Mouse (Mus musculus) stomach, embryonic 16.5 days (tissue): ENCODE results near the gene Mvp. TPM values are rescaled to one million over a fixed set of nuclear protein-coding genes. Genes with fewer than 3 reads are reported as not detected.

Source experiments
- ATAC-seq: fragments of 200-750 bp; cut with Nextera tagmentation; 2 replicates; pipeline ENCODE4 v1.8.0; 2017; ENCODE audit warnings: moderate number of reproducible peaks, moderate TSS enrichment; ENCODE audit not compliant: insufficient read depth, low FRiP score
- H3K27ac ChIP-seq: fragments of 300-500 bp; sonication (generic); 2 replicates; pipeline ENCODE4 v1.5.1; 2014; ENCODE audit warnings: low read length
- H3K27me3 ChIP-seq: fragments of 300-500 bp; sonication (generic); 2 replicates; pipeline ENCODE4 v1.6.1; 2014; ENCODE audit warnings: low read length, control low read depth, mixed read lengths; ENCODE audit not compliant: control insufficient read depth, insufficient read depth
- H3K36me3 ChIP-seq: fragments of 300-500 bp; sonication (generic); 2 replicates; pipeline ENCODE4 v1.6.1; 2014; ENCODE audit warnings: low read length; ENCODE audit not compliant: control insufficient read depth, insufficient read depth
- H3K4me1 ChIP-seq: fragments of 300-500 bp; sonication (generic); 2 replicates; pipeline ENCODE4 v1.6.1; 2014; ENCODE audit warnings: low read length, control low read depth, mixed read lengths; ENCODE audit not compliant: control insufficient read depth, insufficient read depth
- H3K4me2 ChIP-seq: fragments of 300-500 bp; sonication (generic); 2 replicates; pipeline ENCODE4 v1.6.1; 2014; ENCODE audit warnings: low read depth, low read length, mixed read lengths
- H3K4me3 ChIP-seq: fragments of 300-500 bp; sonication (generic); replicated peaks from 2 replicates; pipeline ENCODE4 v1.5.1; 2014; ENCODE audit warnings: mild to moderate bottlenecking, low read length
- H3K9ac ChIP-seq: fragments of 300-500 bp; sonication (generic); 2 replicates; pipeline ENCODE4 v1.6.1; 2014; ENCODE audit warnings: low read length
- H3K9me3 ChIP-seq: fragments of 300-500 bp; sonication (generic); replicated peaks from 2 replicates; pipeline ENCODE4 v1.6.1; 2016; ENCODE audit warnings: low read length, control low read depth; ENCODE audit not compliant: control insufficient read depth
- WGBS: fragments of 180-500 bp; shearing (Covaris S2); extraction: QIAGEN DNeasy Blood & Tissue Kit; methylation state at CpG from one replicate; pipeline ENCODE4 v1.1.7; 2014; 5-methylcytosine and 5-hydroxymethylcytosine counted together
- polyA plus RNA-seq: library from polyadenylated mRNA; unstranded; fragments of >200 nt; fragmentation: Nextera tagmentation; extraction: Ambion mirVana; gene quantifications from 2 replicates; pipeline ENCODE4 v1.2.1, GENCODE M21; 2015

Mvp gene
- polyA plus RNA-seq: 28.0 and 28.3 TPM in 2 replicates

- Histone ChIP-seq H3K27me3 (no peaks in the 10 kb centered on the region), H3K36me3 (peaks cover 8% of the 10 kb centered on the region; the same call in 1 of the 2 replicates), H3K27ac (peak within 1 kb of the TSS; percentile 70), H3K9ac (peak within 1 kb of the TSS; percentile 65), H3K4me3 (peak within 1 kb of the TSS; percentile 63), H3K9me3 (no peaks in the 10 kb centered on the region), H3K4me1 (peaks cover 46% of the 10 kb centered on the region), H3K4me2 (peak within 1 kb of the TSS; percentile 85)
- WGBS: 20% methylated on average over 11 of the region's 11 CpGs
- no peak for ATAC-seq
Observed at GRCm38 (mm10) chr7:127014320-127014719, at the start of gene Mvp. Mvp (minus strand) TSS chr7:127014621.

GRCm38 (mm10) chr7:127055026-127055585 lies 40.7 kb upstream of the Mvp start:
- no peak overlapping the region for H3K4me3 ChIP-seq
- no peaks in the 10 kb centered on the region for H3K4me1 ChIP-seq
- 53% methylated on average over 5 of the region's 5 CpGs for WGBS
- H3K27ac ChIP-seq: no peak overlapping the region
- no peak overlapping the region for H3K4me2 ChIP-seq
- no peak overlapping the region for H3K9ac ChIP-seq
- no peaks in the 10 kb centered on the region for H3K27me3 ChIP-seq
- no peak for ATAC-seq
- no peaks in the 10 kb centered on the region for H3K36me3 ChIP-seq
- H3K9me3 ChIP-seq: no peaks in the 10 kb centered on the region

GRCm38 (mm10) chr7:127041851-127042672 lies 27.6 kb upstream of the Mvp start, which contains the start of gene Kif22:
Kif22 (minus strand) TSS chr7:127042471.
- Histone ChIP-seq H3K4me3 (peak within 1 kb of the TSS; percentile 88), H3K27me3 (no peaks in the 10 kb centered on the region), H3K36me3 (no peaks in the 10 kb centered on the region), H3K4me1 (peaks cover 11% of the 10 kb centered on the region), H3K4me2 (peak within 1 kb of the TSS; percentile 71), H3K27ac (peak within 1 kb of the TSS; percentile 64), H3K9ac (peak within 1 kb of the TSS; percentile 88), H3K9me3 (no peaks in the 10 kb centered on the region)
- WGBS: under 1% methylated on average over 53 of the region's 53 CpGs
- ATAC-seq: peak; percentile 89

- 77% methylated on average over 1 of the region's 1 CpGs for WGBS
Observed at GRCm38 (mm10) chr7:127031244-127031643, 16.8 kb upstream of the Mvp start.

GRCm38 (mm10) chr7:127030172-127030571 lies 15.8 kb upstream of the Mvp start:
- 100% methylated on average over 1 of the region's 1 CpGs for WGBS
- Histone ChIP-seq H3K27me3 (no peaks in the 10 kb centered on the region), H3K9ac (no peak overlapping the region), H3K4me2 (no peak overlapping the region), H3K4me1 (peaks cover 5% of the 10 kb centered on the region), H3K27ac (no peak overlapping the region), H3K4me3 (no peak overlapping the region), H3K36me3 (0 out of 2 replicates have a peak, but pooled peaks cover 3% of the 10 kb centered on the region), H3K9me3 (no peaks in the 10 kb centered on the region)
- no peak for ATAC-seq

More at GRCm38 (mm10) chr7:127031244-127031643, 16.8 kb upstream of the Mvp start:
- 0 out of 2 replicates have a peak, but pooled peaks cover 3% of the 10 kb centered on the region for H3K36me3 ChIP-seq
- ATAC-seq: no peak
- H3K27me3 ChIP-seq: no peaks in the 10 kb centered on the region
- no peak overlapping the region for H3K4me2 ChIP-seq
- no peak overlapping the region for H3K27ac ChIP-seq
- no peak overlapping the region for H3K9ac ChIP-seq
- no peaks in the 10 kb centered on the region for H3K9me3 ChIP-seq
- peaks cover 5% of the 10 kb centered on the region for H3K4me1 ChIP-seq
- H3K4me3 ChIP-seq: no peak overlapping the region

- no peak for ATAC-seq
- peak overlapping the region; percentile 68 for H3K9ac ChIP-seq
- H3K4me1 ChIP-seq: peaks cover 26% of the 10 kb centered on the region
- peak overlapping the region; percentile 95 for H3K27ac ChIP-seq
- WGBS: 60% methylated on average over 8 of the region's 8 CpGs
- H3K27me3 ChIP-seq: no peaks in the 10 kb centered on the region
- peak overlapping the region; percentile 93 for H3K4me3 ChIP-seq
- no peaks in the 10 kb centered on the region for H3K9me3 ChIP-seq
- H3K4me2 ChIP-seq: peak overlapping the region; percentile 90
- H3K36me3 ChIP-seq: peaks cover 5% of the 10 kb centered on the region; the same call in 1 of the 2 replicates
Observed at GRCm38 (mm10) chr7:127027885-127028284, 13.5 kb upstream of the Mvp start.

- peaks cover 7% of the 10 kb centered on the region; the same call in 1 of the 2 replicates for H3K36me3 ChIP-seq
- H3K4me2 ChIP-seq: peak within 1 kb of the TSS; percentile 90
- peak; percentile 91 for ATAC-seq
- H3K27ac ChIP-seq: peak within 1 kb of the TSS; percentile 95
- H3K9me3 ChIP-seq: no peaks in the 10 kb centered on the region
- peaks cover 31% of the 10 kb centered on the region for H3K4me1 ChIP-seq
- H3K9ac ChIP-seq: peak within 1 kb of the TSS; percentile 99
- H3K27me3 ChIP-seq: no peaks in the 10 kb centered on the region
- under 1% methylated on average over 49 of the region's 63 CpGs for WGBS
- H3K4me3 ChIP-seq: peak within 1 kb of the TSS; percentile 93
Observed at GRCm38 (mm10) chr7:127026984-127027726, 12.7 kb upstream of the Mvp start, which contains the start of gene Maz. Maz (minus strand) TSS chr7:127027037.

GRCm38 (mm10) chr7:127026616-127026983 lies 12.2 kb upstream of the Mvp start:
- 0% methylated on average over 6 of the region's 48 CpGs for WGBS
- H3K4me3 ChIP-seq: peak overlapping the region; percentile 93
- H3K9ac ChIP-seq: peak overlapping the region; percentile 99
- H3K4me2 ChIP-seq: peak overlapping the region; percentile 90
- no peaks in the 10 kb centered on the region for H3K9me3 ChIP-seq
- ATAC-seq: no peak; the same call in 1 of the 2 replicates
- H3K4me1 ChIP-seq: peaks cover 36% of the 10 kb centered on the region
- peak overlapping the region; percentile 95 for H3K27ac ChIP-seq
- H3K27me3 ChIP-seq: no peaks in the 10 kb centered on the region
- peaks cover 7% of the 10 kb centered on the region; the same call in 1 of the 2 replicates for H3K36me3 ChIP-seq
